Comparison of ENCODE assay signal across 9 mouse cellular contexts in genomic region chr17:33916294-33916693, GRCm38 (mm10). TPM values are rescaled to one million over a fixed set of nuclear protein-coding genes. Genes with fewer than 3 reads are reported as not detected.
DNase-seq lines count a peak whose midpoint lies in the region; ATAC-seq and TF ChIP-seq lines count a peak whose summit lies in the region.
"Had no signal": no experiment of that assay in that cellular context is flagged by ENCODE, and none has a peak within 500 bp of the region (broad histone marks: within the 10 kb centered on the region; RNA-seq: fewer than 3 reads in every experiment).

No protein-coding gene starts in this region.

- TF ChIP-seq CTCF in forebrain, postnatal 0 days (IDR thresholded peaks at IDR 0.05; ENCODE audit: low read depth), result no peak

- H3K36me3 ChIP-seq in ES-E14 (ENCODE audit: control insufficient read depth, insufficient read depth, low read length, poor library complexity, severe bottlenecking), result peaks cover 39% of the 10 kb centered on the region
- peaks cover 40% of the 10 kb centered on the region for H3K36me3 ChIP-seq in forebrain, postnatal 0 days (ENCODE audit: insufficient read depth)
- H3K36me3 ChIP-seq in liver, embryonic 13.5 days, result peaks cover 58% of the 10 kb centered on the region

- H3K4me2 ChIP-seq in forebrain, postnatal 0 days (ENCODE audit: low read depth), result peak overlapping the region; percentile 63
- H3K4me2 ChIP-seq in liver, embryonic 13.5 days, result peak overlapping the region; percentile 81

- H3K4me3 ChIP-seq in ES-E14 (ENCODE audit: insufficient read depth in 1 of 2, low read depth in 1 of 2, low read length in 2 of 2, poor library complexity in 1 of 2, severe bottlenecking in 1 of 2), result peak overlapping the region; percentile 63 to 93
- peak overlapping the region; percentile 53 for H3K4me3 ChIP-seq in forebrain, postnatal 0 days (ENCODE audit: low read depth, low read length)
- H3K4me3 ChIP-seq in liver, embryonic 13.5 days (replicated peaks), result peak overlapping the region; percentile 90

- DNase-seq in heart, adult 11 months, result peak; percentile 98
- no peak for DNase-seq in heart, postnatal 36 days
- DNase-seq in ES-E14 (ENCODE audit: low read depth, low spot score), result no peak
- DNase-seq in forebrain, postnatal 0 days, result no peak
- no peak for DNase-seq in liver, embryonic 13.5 days
- DNase-seq in testis, postnatal 14 days (ENCODE audit: low spot score), result peak; percentile 82
- DNase-seq in left cerebral cortex, adult 9 months (ENCODE audit: low spot score in 2 of 2), result no peak
- DNase-seq in yolk sac, embryonic 10.5 days (ENCODE audit: low spot score), result no peak

- intact Hi-C loops in heart, postnatal 36 days (cut with DNase I), result no loop called here

- H3K9me3 ChIP-seq in ES-E14 (ENCODE audit: control insufficient read depth, insufficient read depth, low read depth, low read length), result no peaks in the 10 kb centered on the region
- H3K9me3 ChIP-seq in forebrain, postnatal 0 days (ENCODE audit: low read length), result no peaks in the 10 kb centered on the region
- peaks cover 19% of the 10 kb centered on the region for H3K9me3 ChIP-seq in liver, embryonic 13.5 days (replicated peaks)

- peak overlapping the region; percentile 83; the same call in 1 of the 2 replicates for H3K27ac ChIP-seq in ES-E14 (ENCODE audit: insufficient read depth, low read depth, low read length, poor library complexity, severe bottlenecking)
- peak overlapping the region; percentile 86 for H3K27ac ChIP-seq in forebrain, postnatal 0 days (ENCODE audit: low read depth, low read length)
- H3K27ac ChIP-seq in liver, embryonic 13.5 days, result peak overlapping the region; percentile 82

- 2% methylated on average over 11 of the region's 20 CpGs for WGBS in forebrain, postnatal 0 days
- WGBS in liver, embryonic 13.5 days (ENCODE audit: insufficient replicate concordance), result 1% methylated on average over 17 of the region's 20 CpGs

- in situ Hi-C loops in ES-E14 (cut with MboI; ENCODE audit: low sequenced_read_pairs in 2 of 2, unreplicated experiment in 2 of 2), result no loop called here

- H3K9ac ChIP-seq in ES-E14 (ENCODE audit: insufficient read depth, low read depth, low read length, poor library complexity, severe bottlenecking), result peak overlapping the region; percentile 73
- peak overlapping the region; percentile 56 for H3K9ac ChIP-seq in forebrain, postnatal 0 days
- peak overlapping the region; percentile 76 for H3K9ac ChIP-seq in liver, embryonic 13.5 days

- no peaks in the 10 kb centered on the region for H3K27me3 ChIP-seq in forebrain, postnatal 0 days (ENCODE audit: insufficient read depth, low read length)
- no peaks in the 10 kb centered on the region for H3K27me3 ChIP-seq in liver, embryonic 13.5 days
- H3K27me3 ChIP-seq: Patski had no signal

- peaks cover 3 to 23% of the 10 kb centered on the region in 2 experiments; a peak in 2 of 4 replicates for H3K4me1 ChIP-seq in ES-E14 (ENCODE audit: control insufficient read depth in 2 of 2, insufficient read depth in 2 of 2, low read length in 2 of 2, poor library complexity in 1 of 2)
- peaks cover 7% of the 10 kb centered on the region; the same call in 1 of the 2 replicates for H3K4me1 ChIP-seq in forebrain, postnatal 0 days (ENCODE audit: insufficient read depth)
- H3K4me1 ChIP-seq in liver, embryonic 13.5 days (replicated peaks), result peaks cover 72% of the 10 kb centered on the region

- peak; percentile 18 for ATAC-seq in forebrain, postnatal 0 days
- ATAC-seq in liver, embryonic 13.5 days (ENCODE audit: low read depth), result no peak

TF ChIP-seq in ES-E14, 5 proteins besides CTCF, POLR2A, EP300 and RAD21:
- TF ChIP-seq ZNF384 (IDR thresholded peaks at IDR 0.05; ENCODE audit: low read depth, low read length) (no peak), CHD2 (IDR thresholded peaks at IDR 0.05; ENCODE audit: low read depth, low read length) (no peak), HCFC1 (IDR thresholded peaks at IDR 0.05; ENCODE audit: borderline replicate concordance, insufficient read depth, low read length) (no peak), MAFK (IDR thresholded peaks at IDR 0.05; ENCODE audit: insufficient read depth, low read depth, low read length) (no peak), ZC3H11A (IDR thresholded peaks at IDR 0.05; ENCODE audit: borderline replicate concordance, low read depth, low read length) (no peak)

RNA-seq across cellular contexts. Expression of gene Zbtb22, which starts 0.6 kb away (rescaled TPM):
- total RNA-seq in heart, postnatal 36 days (2021), result 10 to 100 TPM; 20.1 to 20.6 TPM
- 32.8 and 34.8 TPM in 2 replicates for total RNA-seq in ES-E14 (2012; rRNA removed)
- 34.4 and 44.0 TPM in 2 replicates for total RNA-seq in forebrain, postnatal 0 days (2014; rRNA removed)
- 20.4 and 22.3 TPM in 2 replicates for polyA plus RNA-seq in forebrain, postnatal 0 days (2015; fragmentation: Nextera tagmentation; extraction: Ambion mirVana)
- polyA plus RNA-seq in liver, embryonic 13.5 days (2015; fragmentation: Nextera tagmentation; extraction: Ambion mirVana), result 10.1 and 10.7 TPM in 2 replicates

RNA-seq across cellular contexts. Expression of gene Tapbp, which starts 0.6 kb away (rescaled TPM):
- 100 to 1,000 TPM; 103 to 112 TPM for total RNA-seq in heart, postnatal 36 days (2021)
- total RNA-seq in ES-E14 (2012; rRNA removed), result 39.4 and 64.9 TPM in 2 replicates
- 27.2 and 36.0 TPM in 2 replicates for total RNA-seq in forebrain, postnatal 0 days (2014; rRNA removed)
- polyA plus RNA-seq in forebrain, postnatal 0 days (2015; fragmentation: Nextera tagmentation; extraction: Ambion mirVana), result 25.0 and 26.2 TPM in 2 replicates
- polyA plus RNA-seq in liver, embryonic 13.5 days (2015; fragmentation: Nextera tagmentation; extraction: Ambion mirVana), result 27.6 and 30.5 TPM in 2 replicates

RNA-seq across cellular contexts. Expression of gene Daxx, which starts 7.1 kb away (rescaled TPM):
- 10 to 100 TPM; 15.7 to 18.0 TPM for total RNA-seq in heart, postnatal 36 days (2021)
- total RNA-seq in ES-E14 (2012; rRNA removed), result 67.3 and 73.7 TPM in 2 replicates
- total RNA-seq in forebrain, postnatal 0 days (2014; rRNA removed), result 70.4 and 77.1 TPM in 2 replicates
- polyA plus RNA-seq in forebrain, postnatal 0 days (2015; fragmentation: Nextera tagmentation; extraction: Ambion mirVana), result 41.5 and 45.2 TPM in 2 replicates
- 25.5 and 27.6 TPM in 2 replicates for polyA plus RNA-seq in liver, embryonic 13.5 days (2015; fragmentation: Nextera tagmentation; extraction: Ambion mirVana)

RNA-seq across cellular contexts. Expression of gene Platr17, which starts 11.4 kb away (rescaled TPM):
- not detected for total RNA-seq in heart, postnatal 36 days (2021)
- total RNA-seq in ES-E14 (2012; rRNA removed), result 33.2 and 46.0 TPM in 2 replicates
- total RNA-seq in forebrain, postnatal 0 days (2014; rRNA removed), result not detected in 2 replicates
- 1.9 and 2.0 TPM in 2 replicates for polyA plus RNA-seq in forebrain, postnatal 0 days (2015; fragmentation: Nextera tagmentation; extraction: Ambion mirVana)
- 0.60 and 0.91 TPM in 2 replicates for polyA plus RNA-seq in liver, embryonic 13.5 days (2015; fragmentation: Nextera tagmentation; extraction: Ambion mirVana)
- polyA plus RNA-seq: Patski had no signal

RNA-seq across cellular contexts. Expression of gene Rgl2, which starts 13.0 kb away (rescaled TPM):
- total RNA-seq in heart, postnatal 36 days (2021), result 10 to 100 TPM; 38.7 TPM
- 65.8 and 129 TPM in 2 replicates for total RNA-seq in ES-E14 (2012; rRNA removed)
- 75.7 and 76.3 TPM in 2 replicates for total RNA-seq in forebrain, postnatal 0 days (2014; rRNA removed)
- 24.1 and 27.1 TPM in 2 replicates for polyA plus RNA-seq in forebrain, postnatal 0 days (2015; fragmentation: Nextera tagmentation; extraction: Ambion mirVana)
- polyA plus RNA-seq in liver, embryonic 13.5 days (2015; fragmentation: Nextera tagmentation; extraction: Ambion mirVana), result 7.1 and 7.4 TPM in 2 replicates

Comparison
In these comparisons a context has a peak if more than half of its experiments do, and no peak if none do; other contexts are left out.
1. DNase-seq: peak in heart, adult 11 months (single experiment) and testis, postnatal 14 days (single experiment); none in heart, postnatal 36 days (0 of 2), ES-E14 (single experiment), forebrain, postnatal 0 days (single experiment), liver, embryonic 13.5 days (single experiment), left cerebral cortex, adult 9 months (0 of 2) and yolk sac, embryonic 10.5 days (single experiment).
2. Peak in every context shown above with its lines, with median percentiles within 50 percentile points of each other: H3K27ac ChIP-seq, H3K4me3 ChIP-seq and H3K9ac ChIP-seq.